Mouse (Mus musculus) gastrocnemius, postnatal 36 days (tissue): ENCODE results near the gene Gm14322. TPM values are rescaled to one million over a fixed set of nuclear protein-coding genes. Genes with fewer than 3 reads are reported as not detected.
A peak's percentile ranks its signal among the peaks of the same experiment; 100 is the strongest.
"Not testable (repeated sequence)": the region's sequence is repeated elsewhere in the genome, so short reads cannot be mapped to it uniquely, and the experiment has no call there.

Source experiments
- DNase-seq, 2 experiments: peaks; one replicate each; pipeline ENCODE4 v3.0.0; 2022
- intact Hi-C: fragments of 180-260 bp; cut with DNase I; formaldehyde crosslinking; loops from one replicate; pipeline ENCODE4 v1.15.1; 2025
- long read RNA-seq, 2 experiments: library from polyadenylated mRNA; stranded (forward); transcript quantifications; one replicate each; pipeline ENCODE4 v2.0.0; 2021
- total RNA-seq, 2 experiments: library from RNA; stranded (reverse); gene quantifications; 2 replicates each; pipeline ENCODE4 v1.2.3; 2021

The Gm14322 gene
- total RNA-seq, result 10 to 100 TPM; 19.6 to 25.9 TPM
- long read RNA-seq, experiment 1, partial matches to known transcripts, result 8 of 20 reads
- long read RNA-seq, experiment 1, other reads (novel, unspliced or antisense), result 8 of 20 reads
- long read RNA-seq, experiment 2, partial matches to known transcripts, result 1 of 19 reads
- long read RNA-seq, experiment 2, other reads (novel, unspliced or antisense), result 15 of 19 reads

GRCm38 (mm10) chr2:177758941-177759558, at the start of gene Gm14322:
TSS of gene Gm14322 (plus strand) at chr2:177759288.
- intact Hi-C loops, result not testable (repeated sequence)
- peak; percentile 4 to 20 for DNase-seq

GRCm38 (mm10) chr2:177741487-177741886, 17.6 kb upstream of the Gm14322 start:
- intact Hi-C loops, DNase-seq: not testable (repeated sequence)

- DNase-seq, intact Hi-C loops: not testable (repeated sequence)
These were observed 28.3 kb downstream of the Gm14322 start for GRCm38 (mm10) chr2:177787351-177787750.

- DNase-seq, intact Hi-C loops: not testable (repeated sequence)
These were observed 47.1 kb downstream of the Gm14322 start for GRCm38 (mm10) chr2:177806170-177806569.

Other genes with a start within 250 kb of the Gm14322 start
- not detected for gene Gm14406, start 181.1 kb upstream of the Gm14322 start, total RNA-seq
- 10 to 100 TPM; 73.6 to 83.3 TPM for gene Gm14325, start 81.0 kb downstream of the Gm14322 start, total RNA-seq
- 1 to 10 TPM; 2.9 to 4.4 TPM for gene Gm14327, start 137.8 kb downstream of the Gm14322 start, total RNA-seq
- under 1 TPM in 1 of 2 experiments, not detected in 1; 0.51 TPM for gene Zfp972, start 166.3 kb downstream of the Gm14322 start, total RNA-seq
- 10 to 100 TPM; 28.1 to 34.8 TPM for gene Gm14326, start 198.0 kb downstream of the Gm14322 start, total RNA-seq